Mouse (Mus musculus) hindbrain, postnatal 0 days (tissue): Measurements from ENCODE around the gene Gm5129. TPM values are rescaled to one million over a fixed set of nuclear protein-coding genes. Genes with fewer than 3 reads are reported as not detected.
A peak's percentile ranks its signal among the peaks of the same experiment; 100 is the strongest.
"Not testable (repeated sequence)": the region's sequence is repeated elsewhere in the genome, so short reads cannot be mapped to it uniquely, and the experiment has no call there.

Source experiments
- ATAC-seq: fragments of 200-750 bp; cut with Nextera tagmentation; 2 replicates; pipeline ENCODE4 v1.8.0; 2017; ENCODE audit warnings: mild to moderate bottlenecking, moderate TSS enrichment, moderate library complexity
- DNase-seq: peaks from one replicate; pipeline ENCODE4 v3.0.0-alpha.2; 2015; ENCODE audit warnings: low spot score
- H3K27ac ChIP-seq: fragments of 300-500 bp; sonication (generic); 2 replicates; pipeline ENCODE4 v1.5.1; 2014; ENCODE audit warnings: mild to moderate bottlenecking
- H3K27me3 ChIP-seq: fragments of 300-500 bp; sonication (generic); 2 replicates; pipeline ENCODE4 v1.6.1; 2014; ENCODE audit warnings: low read length, mixed read lengths; ENCODE audit not compliant: insufficient read depth
- H3K36me3 ChIP-seq: fragments of 300-500 bp; sonication (generic); 2 replicates; pipeline ENCODE4 v1.6.1; 2014; ENCODE audit warnings: low read length, mixed read lengths; ENCODE audit not compliant: insufficient read depth
- H3K4me1 ChIP-seq: fragments of 300-500 bp; sonication (generic); 2 replicates; pipeline ENCODE4 v1.6.1; 2014; ENCODE audit warnings: antibody characterized with exemption, low read length, mixed read lengths; ENCODE audit not compliant: insufficient read depth
- H3K4me2 ChIP-seq: fragments of 300-500 bp; sonication (generic); 2 replicates; pipeline ENCODE4 v1.6.1; 2014; ENCODE audit warnings: low read depth, mild to moderate bottlenecking, low read length, moderate library complexity, mixed read lengths
- H3K4me3 ChIP-seq: fragments of 300-500 bp; sonication (generic); 2 replicates; pipeline ENCODE4 v1.5.1; 2014; ENCODE audit warnings: low read length
- H3K9ac ChIP-seq: fragments of 300-500 bp; sonication (generic); replicated peaks from 2 replicates; pipeline ENCODE4 v1.6.1; 2014; ENCODE audit warnings: mild to moderate bottlenecking, low read length, moderate library complexity, mixed read lengths
- H3K9me3 ChIP-seq: fragments of 300-500 bp; sonication (generic); 2 replicates; pipeline ENCODE4 v1.6.1; 2016; ENCODE audit warnings: low read length, mixed read lengths
- CTCF ChIP-seq: IDR thresholded peaks from 2 replicates; pipeline ENCODE4 v1.5.1; 2016; ENCODE audit warnings: antibody characterized with exemption, control low read depth, low read depth
- WGBS: fragments of 180-500 bp; shearing (Covaris S2); extraction: QIAGEN DNeasy Blood & Tissue Kit; methylation state at CpG from one replicate; pipeline ENCODE4 v1.1.7; 2014; 5-methylcytosine and 5-hydroxymethylcytosine counted together
- polyA plus RNA-seq: library from polyadenylated mRNA; unstranded; fragments of >200 nt; fragmentation: Nextera tagmentation; extraction: Ambion mirVana; gene quantifications from 2 replicates; pipeline ENCODE4 v1.2.1, GENCODE M21; 2015
- total RNA-seq: library from RNA; depleted of rRNA; stranded (reverse); fragments of >200 nt; gene quantifications from 2 replicates; pipeline ENCODE4 v1.2.3, GENCODE M21; 2014; rRNA removed

Gm5129 gene
- total RNA-seq, result not detected in 2 replicates
- polyA plus RNA-seq, result not detected in 2 replicates

- H3K36me3 ChIP-seq, result no peaks in the 10 kb centered on the region
- TF ChIP-seq CTCF, result 0 out of 2 replicates have a peak, but pooled peaks have one; percentile 3
- no peaks in the 10 kb centered on the region for H3K27me3 ChIP-seq
- peak within 1 kb of the TSS; percentile 96 for H3K27ac ChIP-seq
- H3K4me1 ChIP-seq, result peaks cover 17% of the 10 kb centered on the region
- H3K9ac ChIP-seq, result peak within 1 kb of the TSS; percentile 91
- H3K4me2 ChIP-seq, result peak within 1 kb of the TSS; percentile 89
- DNase-seq (peak; percentile 98), ATAC-seq (peak; percentile 98)
- H3K4me3 ChIP-seq, result peak within 1 kb of the TSS; percentile 88
- H3K9me3 ChIP-seq, result no peaks in the 10 kb centered on the region
- WGBS, result under 1% methylated on average over 42 of the region's 46 CpGs
These were observed at the start of gene Gm5129, which contains the start of gene Dnajb6 for GRCm38 (mm10) chr5:29735557-29736061. Gene Gm5129, minus strand, starts transcription at chr5:29735936. Gene Dnajb6, plus strand, starts transcription at chr5:29735688.

- H3K4me1 ChIP-seq, H3K27ac ChIP-seq, H3K4me2 ChIP-seq, DNase-seq, ATAC-seq, H3K27me3 ChIP-seq, H3K9ac ChIP-seq, H3K36me3 ChIP-seq, H3K4me3 ChIP-seq, H3K9me3 ChIP-seq: not testable (repeated sequence)
- WGBS, result 88% methylated on average over 9 of the region's 13 CpGs
These were observed 49.2 kb upstream of the Gm5129 start for GRCm38 (mm10) chr5:29784906-29785305.

- H3K4me2 ChIP-seq, result no peak overlapping the region
- no peak for TF ChIP-seq CTCF
These were observed 46.5 kb upstream of the Gm5129 start for GRCm38 (mm10) chr5:29782261-29782660.

GRCm38 (mm10) chr5:29779733-29780132 lies 44.0 kb upstream of the Gm5129 start:
- H3K9ac ChIP-seq, H3K4me2 ChIP-seq, H3K27ac ChIP-seq, H3K9me3 ChIP-seq, DNase-seq, H3K4me3 ChIP-seq, H3K27me3 ChIP-seq, H3K36me3 ChIP-seq, ATAC-seq, H3K4me1 ChIP-seq: not testable (repeated sequence)
- 95% methylated on average over 8 of the region's 9 CpGs for WGBS

More at GRCm38 (mm10) chr5:29782261-29782660, 46.5 kb upstream of the Gm5129 start:
- no peak overlapping the region for H3K27ac ChIP-seq
- no peaks in the 10 kb centered on the region for H3K9me3 ChIP-seq
- H3K4me1 ChIP-seq, result no peaks in the 10 kb centered on the region
- H3K4me3 ChIP-seq, result no peak overlapping the region
- WGBS, result 80% methylated on average over 3 of the region's 3 CpGs
- no peak overlapping the region for H3K9ac ChIP-seq
- no peak; the same call in 1 of the 2 replicates for ATAC-seq
- DNase-seq, result no peak
- no peaks in the 10 kb centered on the region for H3K27me3 ChIP-seq
- H3K36me3 ChIP-seq, result 0 out of 2 replicates have a peak, but pooled peaks cover 5% of the 10 kb centered on the region

GRCm38 (mm10) chr5:29778029-29778428 lies 42.3 kb upstream of the Gm5129 start:
- TF ChIP-seq CTCF, result no peak
- Histone ChIP-seq H3K4me2 (no peak overlapping the region), H3K9me3 (no peaks in the 10 kb centered on the region), H3K36me3 (0 out of 2 replicates have a peak, but pooled peaks cover 5% of the 10 kb centered on the region), H3K27me3 (no peaks in the 10 kb centered on the region), H3K9ac (no peak overlapping the region), H3K27ac (no peak overlapping the region), H3K4me1 (no peaks in the 10 kb centered on the region), H3K4me3 (no peak overlapping the region)
- no peak for ATAC-seq
- WGBS, result 88% methylated on average over 6 of the region's 6 CpGs
- no peak for DNase-seq

- H3K27ac ChIP-seq, result no peak overlapping the region
- no peaks in the 10 kb centered on the region for H3K4me1 ChIP-seq
- ATAC-seq (no peak), DNase-seq (no peak)
- H3K4me3 ChIP-seq, result no peak overlapping the region
- H3K27me3 ChIP-seq, result no peaks in the 10 kb centered on the region
- H3K9ac ChIP-seq, result no peak overlapping the region
- no peak for TF ChIP-seq CTCF
- H3K9me3 ChIP-seq, result no peaks in the 10 kb centered on the region
- H3K4me2 ChIP-seq, result no peak overlapping the region
- H3K36me3 ChIP-seq, result 0 out of 2 replicates have a peak, but pooled peaks cover 5% of the 10 kb centered on the region
- 82% methylated on average over 5 of the region's 5 CpGs for WGBS
These were observed 39.7 kb upstream of the Gm5129 start for GRCm38 (mm10) chr5:29775437-29775836.

- H3K27me3 ChIP-seq, result no peaks in the 10 kb centered on the region
- H3K9me3 ChIP-seq, result no peaks in the 10 kb centered on the region
- WGBS, result 63% methylated on average over 13 of the region's 13 CpGs
- H3K4me3 ChIP-seq, result no peak overlapping the region
- ATAC-seq (peak; percentile 72), DNase-seq (peak; percentile 43)
- no peak overlapping the region for H3K9ac ChIP-seq
- TF ChIP-seq CTCF, result no peak
- H3K36me3 ChIP-seq, result peaks cover 6% of the 10 kb centered on the region; the same call in 1 of the 2 replicates
- peak overlapping the region; percentile 37; the same call in 1 of the 2 replicates for H3K27ac ChIP-seq
- no peak overlapping the region for H3K4me2 ChIP-seq
- H3K4me1 ChIP-seq, result no peaks in the 10 kb centered on the region
These were observed 37.9 kb upstream of the Gm5129 start for GRCm38 (mm10) chr5:29773460-29774150.
